Comparison of ENCODE assay signal across 9 mouse cellular contexts in genomic region chrX:141158160-141158559, GRCm38 (mm10).
DNase-seq lines count a peak whose midpoint lies in the region; ATAC-seq and TF ChIP-seq lines count a peak whose summit lies in the region.
"Had no signal": no experiment of that assay in that cellular context is flagged by ENCODE, and none has a peak within 500 bp of the region (broad histone marks: within the 10 kb centered on the region; RNA-seq: fewer than 3 reads in every experiment).

No protein-coding gene starts in this region.

- no peak overlapping the region for H3K27ac ChIP-seq in MEL (ENCODE audit: control insufficient read depth, low read depth, low read length)
- H3K27ac ChIP-seq: intestine, embryonic 15.5 days had no signal

- no peak for ATAC-seq in cerebellum, adult (ENCODE audit: insufficient number of reproducible peaks, low FRiP score, low TSS enrichment)
- ATAC-seq: intestine, embryonic 15.5 days had no signal

- H3K27me3 ChIP-seq in MEL (ENCODE audit: control insufficient read depth in 1 of 2, insufficient read depth in 2 of 2, low read length in 2 of 2): no peaks in the 10 kb centered on the region
- H3K27me3 ChIP-seq: intestine, embryonic 15.5 days had no signal

- H3K79me2 ChIP-seq in MEL (ENCODE audit: control insufficient read depth, insufficient read depth, low read length, poor library complexity): no peaks in the 10 kb centered on the region

- no peaks in the 10 kb centered on the region for H3K9me3 ChIP-seq in MEL (replicated peaks; ENCODE audit: insufficient read depth, low read length)
- H3K9me3 ChIP-seq: intestine, embryonic 15.5 days had no signal

- no peak for TF ChIP-seq POLR2A in MEL (IDR thresholded peaks at IDR 0.05; ENCODE audit: control insufficient read depth in 1 of 2, insufficient read depth in 1 of 2, low read depth in 1 of 2, low read length in 2 of 2, poor library complexity in 1 of 2)

- H3K4me1 ChIP-seq in MEL (ENCODE audit: control insufficient read depth in 1 of 2, insufficient read depth in 2 of 2, low read length in 2 of 2): no peaks in the 10 kb centered on the region
- H3K4me1 ChIP-seq: intestine, embryonic 15.5 days had no signal

- no peak for TF ChIP-seq EP300 in MEL (IDR thresholded peaks at IDR 0.05; ENCODE audit: low read depth in 1 of 2, low read length in 2 of 2)

- peak; percentile 11 to 17 for DNase-seq in cerebellum, adult 18-20 months
- DNase-seq in left cerebral cortex, adult 18-20 months (ENCODE audit: low spot score in 2 of 2): peak; percentile 14 to 19
- DNase-seq in left cerebral cortex, adult 11 months (ENCODE audit: low spot score): no peak
- peak; percentile 55 for DNase-seq in MEL (ENCODE audit: low read depth, low spot score)
- DNase-seq in kidney, postnatal 4 days: peak; percentile 44 to 54
- no peak for DNase-seq in c-Kit-positive CD71-positive TER-119-positive erythroid progenitor cells, embryonic 14.5 days (ENCODE audit: low spot score)
- DNase-seq in frontal cortex, postnatal 14 days (ENCODE audit: low spot score in 2 of 2): no peak

- no peaks in the 10 kb centered on the region for H3K36me3 ChIP-seq in MEL (ENCODE audit: control insufficient read depth in 1 of 2, insufficient read depth in 2 of 2, low read length in 2 of 2)
- H3K36me3 ChIP-seq: intestine, embryonic 15.5 days had no signal

- peak; percentile 57 to 75 (median 71) for TF ChIP-seq CTCF in MEL (IDR thresholded peaks at IDR 0.05 in 2 of 3, conservative IDR thresholded peaks at IDR 0.05 in 1 of 3; ENCODE audit: control insufficient read depth in 1 of 3, insufficient read depth in 1 of 3, low read depth in 2 of 3, low read length in 3 of 3, poor library complexity in 1 of 3, severe bottlenecking in 1 of 3)

- no peak overlapping the region for H3K4me3 ChIP-seq in MEL (ENCODE audit: control insufficient read depth in 1 of 2, insufficient read depth in 1 of 2, low read depth in 2 of 2, low read length in 2 of 2)
- H3K4me3 ChIP-seq: intestine, embryonic 15.5 days had no signal

- TF ChIP-seq RAD21 in MEL (IDR thresholded peaks at IDR 0.05; ENCODE audit: low read depth, low read length): peak; percentile 22

- H3K9ac ChIP-seq in MEL (ENCODE audit: control insufficient read depth, low read depth, low read length, poor library complexity, severe bottlenecking): no peak overlapping the region
- H3K9ac ChIP-seq: intestine, embryonic 15.5 days had no signal

TF ChIP-seq in MEL, 35 proteins besides CTCF, POLR2A, EP300 and RAD21:
- TF ChIP-seq SMC3 (IDR thresholded peaks at IDR 0.05; ENCODE audit: low read depth, low read length) (peak; percentile 42), USF1 (IDR thresholded peaks at IDR 0.05; ENCODE audit: low read depth, low read length) (no peak)

Comparison
In these comparisons a context has a peak if more than half of its experiments do, and no peak if none do; other contexts are left out.
1. DNase-seq: peak in cerebellum, adult 18-20 months (2 of 2), left cerebral cortex, adult 18-20 months (2 of 2), MEL (single experiment) and kidney, postnatal 4 days (2 of 2); none in left cerebral cortex, adult 11 months (single experiment), c-Kit-positive CD71-positive TER-119-positive erythroid progenitor cells, embryonic 14.5 days (single experiment) and frontal cortex, postnatal 14 days (0 of 2).